Mouse (Mus musculus) midbrain, postnatal 0 days (tissue): ENCODE data around the gene Mrpl12. TPM values are rescaled to one million over a fixed set of nuclear protein-coding genes. Genes with fewer than 3 reads are reported as not detected.

ENCODE experiments used
- ATAC-seq: fragments of 200-750 bp; cut with Nextera tagmentation; 2 replicates; pipeline ENCODE4 v1.8.0; 2017; ENCODE audit warnings: moderate number of reproducible peaks, mild to moderate bottlenecking, moderate TSS enrichment, moderate library complexity; ENCODE audit not compliant: low FRiP score
- DNase-seq: peaks from one replicate; pipeline ENCODE4 v3.0.0-alpha.2; 2015; ENCODE audit warnings: low spot score
- H3K27ac ChIP-seq: fragments of 300-500 bp; sonication (generic); 2 replicates; pipeline ENCODE4 v1.5.1; 2014; ENCODE audit warnings: low read depth, mild to moderate bottlenecking, low read length, mixed read lengths
- H3K27me3 ChIP-seq: fragments of 300-500 bp; sonication (generic); 2 replicates; pipeline ENCODE4 v1.6.1; 2014; ENCODE audit warnings: low read length, control low read depth, mixed read lengths; ENCODE audit not compliant: insufficient read depth
- H3K36me3 ChIP-seq: fragments of 300-500 bp; sonication (generic); 2 replicates; pipeline ENCODE4 v1.6.1; 2014; ENCODE audit warnings: low read length, control low read depth, mixed read lengths; ENCODE audit not compliant: insufficient read depth
- H3K4me1 ChIP-seq: fragments of 300-500 bp; sonication (generic); 2 replicates; pipeline ENCODE4 v1.6.1; 2014; ENCODE audit warnings: mild to moderate bottlenecking, control low read depth, antibody characterized with exemption, low read length, mixed read lengths; ENCODE audit not compliant: insufficient read depth
- H3K4me2 ChIP-seq: fragments of 300-500 bp; sonication (generic); 2 replicates; pipeline ENCODE4 v1.6.1; 2014; ENCODE audit warnings: low read depth, mild to moderate bottlenecking, low read length, mixed read lengths; ENCODE audit not compliant: poor library complexity, severe bottlenecking
- H3K4me3 ChIP-seq: fragments of 300-500 bp; sonication (generic); 2 replicates; pipeline ENCODE4 v1.5.1; 2014; ENCODE audit warnings: low read depth, mild to moderate bottlenecking, low read length, moderate library complexity
- H3K9ac ChIP-seq: fragments of 300-500 bp; sonication (generic); replicated peaks from 2 replicates; pipeline ENCODE4 v1.6.1; 2014; ENCODE audit warnings: mild to moderate bottlenecking, low read length, moderate library complexity, mixed read lengths; ENCODE audit not compliant: poor library complexity, severe bottlenecking
- H3K9me3 ChIP-seq: fragments of 300-500 bp; sonication (generic); 2 replicates; pipeline ENCODE4 v1.6.1; 2016; ENCODE audit warnings: low read length, control low read depth
- CTCF ChIP-seq: IDR thresholded peaks from 2 replicates; pipeline ENCODE4 v1.5.1; 2016; ENCODE audit warnings: antibody characterized with exemption, mild to moderate bottlenecking
- WGBS: fragments of 180-500 bp; shearing (Covaris S2); extraction: QIAGEN DNeasy Blood & Tissue Kit; methylation state at CpG from one replicate; pipeline ENCODE4 v1.1.7; 2014; 5-methylcytosine and 5-hydroxymethylcytosine counted together
- polyA plus RNA-seq: library from polyadenylated mRNA; unstranded; fragments of >200 nt; fragmentation: Nextera tagmentation; extraction: Ambion mirVana; gene quantifications from 2 replicates; pipeline ENCODE4 v1.2.1, GENCODE M21; 2015
- total RNA-seq: library from RNA; depleted of rRNA; stranded (reverse); fragments of >200 nt; gene quantifications from 2 replicates; pipeline ENCODE4 v1.2.3, GENCODE M21; 2014

Gene Mrpl12
- total and polyA plus RNA-seq, 2 experiments from 2014 or later: 42.7 to 147 TPM

GRCm38 (mm10) chr11:120519738-120520137, 35.3 kb downstream of the Mrpl12 start:
- Histone ChIP-seq H3K9ac (no peak overlapping the region), H3K27me3 (no peaks in the 10 kb centered on the region), H3K9me3 (no peaks in the 10 kb centered on the region), H3K4me1 (no peaks in the 10 kb centered on the region), H3K27ac (no peak overlapping the region), H3K36me3 (no peaks in the 10 kb centered on the region), H3K4me2 (no peak overlapping the region), H3K4me3 (no peak overlapping the region)
- DNase-seq (no peak), ATAC-seq (no peak)
- 52% methylated on average over 9 of the region's 9 CpGs for WGBS
- no peak for TF ChIP-seq CTCF

DNA sequence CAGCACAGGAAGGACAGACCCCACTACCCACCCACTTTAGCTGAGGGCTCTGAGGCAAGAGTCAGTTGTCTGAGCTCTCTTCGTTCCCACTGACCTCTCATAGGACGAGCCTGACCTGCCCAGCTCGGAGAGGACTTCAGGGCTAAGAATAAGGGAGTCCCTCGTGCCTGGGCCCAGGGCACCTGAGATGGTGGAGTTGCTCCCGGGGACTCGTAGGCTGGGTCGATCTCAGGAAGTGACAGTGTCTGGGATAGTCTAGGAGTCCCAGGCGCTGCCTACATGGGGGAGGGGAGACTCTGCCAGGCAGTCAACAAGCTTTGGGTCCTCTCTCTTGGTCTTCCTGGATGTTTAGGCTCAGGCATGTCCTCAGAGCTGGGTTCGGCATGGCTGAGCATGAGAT, 36.1 kb downstream of the Mrpl12 start:
- WGBS: 73% methylated on average over 9 of the region's 9 CpGs
- Histone ChIP-seq H3K27me3 (no peaks in the 10 kb centered on the region), H3K9ac (0 out of 2 replicates have a peak overlapping the region, but pooled peaks have one; percentile 13), H3K9me3 (no peaks in the 10 kb centered on the region), H3K27ac (no peak overlapping the region), H3K4me1 (no peaks in the 10 kb centered on the region), H3K36me3 (no peaks in the 10 kb centered on the region), H3K4me3 (no peak overlapping the region), H3K4me2 (no peak overlapping the region)
- no peak for TF ChIP-seq CTCF
- ATAC-seq (no peak), DNase-seq (no peak)

DNA sequence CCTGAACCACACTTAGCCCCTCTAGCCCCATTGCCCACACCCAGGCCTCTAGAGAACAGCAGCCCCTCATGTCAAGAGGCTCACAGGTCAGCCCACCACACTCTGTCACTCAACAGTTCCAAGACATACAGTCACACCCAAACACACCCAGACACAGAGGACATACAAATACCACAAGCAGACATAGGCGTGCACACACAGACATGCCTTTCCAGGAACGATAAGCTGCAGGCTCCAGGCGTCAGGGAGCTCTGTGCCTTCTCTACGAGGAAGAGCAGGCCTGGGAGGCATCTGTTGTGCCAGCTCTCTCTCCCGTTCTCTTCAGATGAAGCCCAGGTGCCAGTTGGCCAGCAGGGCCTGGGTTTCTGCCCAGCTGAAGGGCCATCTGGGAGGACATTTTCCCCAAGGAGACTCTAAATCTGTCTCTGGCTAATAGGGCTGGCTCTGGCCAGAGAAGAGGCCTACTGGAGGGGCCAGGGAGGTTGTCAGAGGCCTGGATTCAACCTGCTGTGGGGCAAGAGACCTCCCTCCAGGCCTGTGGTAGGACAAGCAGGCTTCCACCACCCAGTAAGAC, 36.6 kb downstream of the Mrpl12 start:
- TF ChIP-seq CTCF: no peak
- Histone ChIP-seq H3K9ac (0 out of 2 replicates have a peak overlapping the region, but pooled peaks have one; percentile 13), H3K4me1 (no peaks in the 10 kb centered on the region), H3K36me3 (no peaks in the 10 kb centered on the region), H3K27me3 (no peaks in the 10 kb centered on the region), H3K4me3 (no peak overlapping the region), H3K9me3 (no peaks in the 10 kb centered on the region), H3K4me2 (no peak overlapping the region), H3K27ac (no peak overlapping the region)
- 73% methylated on average over 5 of the region's 5 CpGs for WGBS
- ATAC-seq (no peak), DNase-seq (peak; percentile 63)

DNA sequence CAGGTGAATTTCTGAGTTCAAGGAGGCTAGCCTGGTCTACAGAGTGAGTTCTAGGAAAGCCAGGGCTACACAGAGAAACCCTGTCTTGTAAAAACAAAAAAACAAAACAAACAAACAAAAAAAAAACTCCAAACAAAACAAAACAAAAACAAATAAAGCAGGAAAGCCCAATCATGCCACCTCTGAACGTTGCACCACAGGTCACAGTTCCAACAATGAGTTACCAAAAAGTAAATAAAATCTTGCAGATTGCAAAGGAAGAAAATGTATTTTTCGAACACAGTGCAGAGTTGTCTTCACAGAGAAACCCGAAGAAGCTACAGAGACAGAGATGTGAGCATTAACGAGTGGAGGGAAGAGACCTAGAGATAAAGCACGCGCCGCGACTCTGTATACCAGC, 38.2 kb downstream of the Mrpl12 start:
- no peak for DNase-seq
- H3K4me1 ChIP-seq: no peaks in the 10 kb centered on the region
- TF ChIP-seq CTCF: no peak
- H3K4me3 ChIP-seq: no peak overlapping the region
- H3K9me3 ChIP-seq: no peaks in the 10 kb centered on the region
- no peak overlapping the region for H3K4me2 ChIP-seq
- no peaks in the 10 kb centered on the region for H3K36me3 ChIP-seq
- H3K9ac ChIP-seq: no peak overlapping the region
- ATAC-seq: no peak
- no peak overlapping the region for H3K27ac ChIP-seq
- no peaks in the 10 kb centered on the region for H3K27me3 ChIP-seq
- WGBS: 89% methylated on average over 8 of the region's 8 CpGs

- 79% methylated on average over 2 of the region's 2 CpGs for WGBS
- H3K4me1 ChIP-seq: no peaks in the 10 kb centered on the region
- TF ChIP-seq CTCF: no peak
- ATAC-seq: no peak
- H3K4me3 ChIP-seq: no peak overlapping the region
- H3K27me3 ChIP-seq: peaks cover 22% of the 10 kb centered on the region
- no peaks in the 10 kb centered on the region for H3K9me3 ChIP-seq
- H3K9ac ChIP-seq: no peak overlapping the region
- H3K27ac ChIP-seq: no peak overlapping the region
- DNase-seq: no peak
- H3K36me3 ChIP-seq: no peaks in the 10 kb centered on the region
- H3K4me2 ChIP-seq: no peak overlapping the region
Measured at GRCm38 (mm10) chr11:120525959-120526358, 41.5 kb downstream of the Mrpl12 start.

DNA sequence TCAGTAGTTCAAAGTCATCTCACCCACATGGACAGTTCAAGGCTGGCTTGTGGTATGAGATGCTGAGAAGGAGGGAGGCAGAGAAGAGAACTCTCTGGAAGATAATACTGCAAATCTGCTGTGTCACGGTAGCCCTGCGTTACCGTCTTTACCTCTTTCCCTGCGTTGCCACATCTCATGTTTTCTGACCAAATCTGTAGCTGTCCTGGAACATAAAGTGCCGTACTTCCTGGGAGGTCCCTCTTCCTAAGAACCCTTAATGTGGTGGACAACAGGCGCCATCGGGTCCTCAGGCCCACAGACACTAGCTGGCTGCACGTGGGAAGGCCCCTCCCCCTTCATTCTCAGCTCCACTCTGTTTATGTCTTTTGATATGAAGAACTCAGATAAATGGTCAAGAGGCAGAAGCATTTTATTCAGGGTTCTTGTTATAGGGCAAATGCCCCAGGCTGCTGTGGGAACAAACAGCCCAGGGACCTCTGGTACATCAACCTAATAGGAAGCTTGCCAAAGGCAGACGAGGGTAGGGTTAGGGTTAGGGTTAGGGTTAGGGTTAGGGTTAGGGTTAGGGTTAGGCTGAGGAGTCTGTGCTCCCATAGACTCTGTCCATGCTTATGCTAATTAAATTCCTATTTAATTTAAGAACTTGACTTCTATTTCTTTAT, 43.4 kb downstream of the Mrpl12 start:
- DNase-seq: no peak
- 79% methylated on average over 9 of the region's 9 CpGs for WGBS
- no peaks in the 10 kb centered on the region for H3K9me3 ChIP-seq
- H3K27ac ChIP-seq: no peak overlapping the region
- peaks cover 34% of the 10 kb centered on the region for H3K27me3 ChIP-seq
- no peak overlapping the region for H3K4me2 ChIP-seq
- H3K4me1 ChIP-seq: no peaks in the 10 kb centered on the region
- no peak for TF ChIP-seq CTCF
- H3K4me3 ChIP-seq: no peak overlapping the region
- no peak for ATAC-seq
- H3K9ac ChIP-seq: no peak overlapping the region
- no peaks in the 10 kb centered on the region for H3K36me3 ChIP-seq
